Mouse (Mus musculus) cortical plate, adult 2 months (tissue): Measurements from ENCODE around the gene Padi2.

Source experiments
- CTCF ChIP-seq: fragments of 200-500 bp; IDR thresholded peaks from 2 replicates; pipeline ENCODE4 v1.5.1; 2011; ENCODE audit warnings: mild to moderate bottlenecking, control low read depth, low read length; ENCODE audit not compliant: insufficient read depth; ENCODE audit errors: extremely low read depth
- POLR2A ChIP-seq: fragments of 200-500 bp; IDR thresholded peaks from 2 replicates; pipeline ENCODE4 v1.6.1; 2011; ENCODE audit warnings: mild to moderate bottlenecking, low read length, control low read depth; ENCODE audit not compliant: insufficient read depth; ENCODE audit errors: extremely low read depth

- TF ChIP-seq CTCF (no peak), POLR2A (no peak)
Measured at GRCm38 (mm10) chr4:140857041-140857440, 49.1 kb upstream of the Padi2 start.
